Mouse (Mus musculus): ENCODE data around the gene Utp6. TPM values are rescaled to one million over a fixed set of nuclear protein-coding genes. Genes with fewer than 3 reads are reported as not detected.

The Utp6 gene
- total RNA-seq, 2 experiments from 2014 or later = 25.1 to 28.0 TPM

Other genes starting within 250 kb of the Utp6 start
- 10 to 100 TPM; 28.2 to 28.8 TPM for gene Suz12, start 30.7 kb upstream of the Utp6 start, total RNA-seq (2021)
- gene Crlf3, start 118.6 kb upstream of the Utp6 start, total RNA-seq (2021) = 10 to 100 TPM; 11.5 to 12.1 TPM
- gene Atad5, start 127.0 kb upstream of the Utp6 start, total RNA-seq (2021) = under 1 TPM; 0.77 to 0.87 TPM
- 10 to 100 TPM; 28.8 to 29.8 TPM for gene Tefm, start 179.8 kb upstream of the Utp6 start, total RNA-seq (2021)
- 10 to 100 TPM; 10.0 to 10.8 TPM for gene Adap2, start 191.7 kb upstream of the Utp6 start, total RNA-seq (2021)
- 1 to 10 TPM; 5.4 to 5.7 TPM for gene Rnf135, start 221.5 kb upstream of the Utp6 start, total RNA-seq (2021)
- gene Rhot1, start 246.6 kb upstream of the Utp6 start, total RNA-seq (2021) = 10 to 100 TPM; 59.0 to 64.3 TPM

Data from heart, adult 18-20 months (tissue).